Mouse (Mus musculus) gastrocnemius, adult 8-10 months (tissue): ENCODE data around the gene Pou3f1. TPM values are rescaled to one million over a fixed set of nuclear protein-coding genes. Genes with fewer than 3 reads are reported as not detected.
A peak's percentile ranks its signal among the peaks of the same experiment; 100 is the strongest.

Source experiments
- DNase-seq, 2 experiments: peaks; one replicate each; pipeline ENCODE4 v3.0.0; 2022; ENCODE audit warnings: low spot score in 2 of 2
- total RNA-seq, 4 experiments: library from RNA; stranded (reverse); gene quantifications; 2 replicates each; pipeline ENCODE4 v1.2.4; 2022

The Pou3f1 gene
- total RNA-seq, 4 experiments from 2014 or later: 0.19 to 0.34 (median 0.28) TPM

- peak; percentile 50 to 68 for DNase-seq
These were observed 445 bp downstream of the Pou3f1 start for GRCm38 (mm10) chr4:124656854-124657650.

GRCm38 (mm10) chr4:124657781-124658180 is 1.2 kb downstream of the Pou3f1 start:
- no peak for DNase-seq

GRCm38 (mm10) chr4:124658412-124658851 is 1.8 kb downstream of the Pou3f1 start:
- no peak for DNase-seq

- no peak for DNase-seq
These were observed 2.9 kb downstream of the Pou3f1 start for GRCm38 (mm10) chr4:124659251-124660217.

GRCm38 (mm10) chr4:124660603-124661002 is 4.0 kb downstream of the Pou3f1 start:
- no peak for DNase-seq

GRCm38 (mm10) chr4:124663034-124663433 is 6.4 kb downstream of the Pou3f1 start:
- no peak for DNase-seq

GRCm38 (mm10) chr4:124664185-124664584 is 7.6 kb downstream of the Pou3f1 start:
- DNase-seq: no peak

GRCm38 (mm10) chr4:124664604-124665003 is 8.0 kb downstream of the Pou3f1 start:
- DNase-seq: no peak

GRCm38 (mm10) chr4:124667476-124668033 is 10.9 kb downstream of the Pou3f1 start:
- no peak for DNase-seq

GRCm38 (mm10) chr4:124668078-124668477 is 11.5 kb downstream of the Pou3f1 start:
- no peak for DNase-seq

- no peak for DNase-seq
These were observed 13.6 kb downstream of the Pou3f1 start for GRCm38 (mm10) chr4:124670232-124670631.

GRCm38 (mm10) chr4:124671583-124671982 is 15.0 kb downstream of the Pou3f1 start:
- no peak for DNase-seq

GRCm38 (mm10) chr4:124672347-124673320 is 16.0 kb downstream of the Pou3f1 start:
- no peak for DNase-seq

GRCm38 (mm10) chr4:124674334-124675032 is 17.9 kb downstream of the Pou3f1 start:
- no peak for DNase-seq

- peak in 1 of 2 experiments; percentile 51 for DNase-seq
These were observed 18.4 kb downstream of the Pou3f1 start for GRCm38 (mm10) chr4:124675037-124675436.

- no peak for DNase-seq
These were observed 19.4 kb downstream of the Pou3f1 start for GRCm38 (mm10) chr4:124675958-124676357.

- no peak for DNase-seq
These were observed 25.7 kb downstream of the Pou3f1 start for GRCm38 (mm10) chr4:124682270-124682669.

- no peak for DNase-seq
These were observed 26.9 kb downstream of the Pou3f1 start for GRCm38 (mm10) chr4:124683474-124683873.

GRCm38 (mm10) chr4:124685004-124685403 is 28.4 kb downstream of the Pou3f1 start:
- no peak for DNase-seq

GRCm38 (mm10) chr4:124685453-124685852 is 28.8 kb downstream of the Pou3f1 start:
- no peak for DNase-seq
